Mouse (Mus musculus) regulatory T cell (primary cell): ENCODE results near the gene Ccdc84.
"Not testable (repeated sequence)": the region's sequence is repeated elsewhere in the genome, so short reads cannot be mapped to it uniquely, and the experiment has no call there.

ENCODE experiments used
- in situ Hi-C: fragments of 300-600 bp; cut with MboI, MseI; formaldehyde crosslinking; loops from one replicate; pipeline ENCODE4 v1.15.1; 2025; ENCODE audit warnings: high pct_unique_total_duplicates

Gene Ccdc84

DNA sequence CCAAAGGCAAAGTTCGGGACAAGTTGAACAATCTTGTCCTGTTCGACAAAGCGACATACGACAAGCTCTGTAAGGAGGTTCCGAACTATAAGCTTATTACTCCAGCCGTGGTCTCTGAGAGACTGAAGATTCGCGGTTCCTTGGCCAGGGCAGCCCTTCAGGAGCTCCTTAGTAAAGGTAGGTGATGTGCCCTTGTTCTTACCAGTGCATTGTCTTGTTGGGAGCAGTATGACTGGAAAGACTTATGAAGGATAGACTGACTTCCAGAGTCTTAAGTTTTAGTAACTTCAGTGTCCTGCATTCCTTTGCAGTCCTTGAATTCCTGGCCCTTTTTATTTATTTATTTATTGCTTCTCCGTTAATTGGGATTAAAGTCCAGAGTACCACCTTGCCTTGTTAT is 9.7 kb downstream of the Ccdc84 start:
- in situ Hi-C loops = not testable (repeated sequence)

GRCm38 (mm10) chr9:44407752-44408097 is 10.6 kb downstream of the Ccdc84 start:
- in situ Hi-C loops = no loop called here

- in situ Hi-C loops = no loop called here
These were observed 11.2 kb downstream of the Ccdc84 start, which contains the start of the genes Rps25 and Trappc4 for GRCm38 (mm10) chr9:44406906-44407751. TSS of gene Rps25 (plus strand) at chr9:44407139. TSS of gene Trappc4 (minus strand) at chr9:44407600.

- in situ Hi-C loops = no loop called here
These were observed 13.4 kb downstream of the Ccdc84 start for GRCm38 (mm10) chr9:44405011-44405410.

DNA sequence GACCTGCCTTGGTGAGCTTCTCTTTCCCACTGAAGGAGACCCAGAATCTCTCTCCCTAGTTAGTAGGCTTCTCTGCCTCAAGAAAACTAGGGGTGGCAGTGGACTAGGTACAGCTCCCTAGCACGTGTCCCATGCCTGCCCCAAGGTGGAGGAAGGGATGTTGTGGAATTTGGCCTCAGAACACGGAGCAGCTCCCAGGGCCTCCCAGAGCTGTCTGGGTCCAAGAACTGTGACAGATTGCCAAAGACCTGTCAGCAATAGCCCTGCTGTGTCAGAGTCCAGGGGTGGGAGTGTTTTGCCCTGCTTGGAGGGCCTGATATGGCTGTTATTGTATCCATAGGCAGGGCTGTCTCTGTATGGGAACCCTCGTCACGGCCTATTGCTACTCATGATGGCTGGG is 17.3 kb downstream of the Ccdc84 start:
- in situ Hi-C loops = no loop called here

DNA sequence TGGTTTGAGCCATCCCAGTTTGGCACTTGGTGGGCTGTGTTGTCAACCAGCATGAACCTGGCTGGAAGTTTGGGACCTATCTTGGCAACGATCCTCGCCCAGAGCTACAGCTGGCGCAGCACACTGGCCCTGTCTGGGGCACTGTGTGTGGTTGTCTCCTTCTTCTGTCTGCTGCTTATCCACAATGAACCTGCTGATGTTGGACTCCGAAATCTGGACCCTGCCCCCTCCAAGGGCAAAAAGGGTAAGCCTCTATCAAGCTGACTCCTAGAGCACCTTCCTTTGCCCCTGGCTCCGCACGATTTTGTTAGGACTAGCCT is 18.6 kb downstream of the Ccdc84 start:
- in situ Hi-C loops = no loop called here

DNA sequence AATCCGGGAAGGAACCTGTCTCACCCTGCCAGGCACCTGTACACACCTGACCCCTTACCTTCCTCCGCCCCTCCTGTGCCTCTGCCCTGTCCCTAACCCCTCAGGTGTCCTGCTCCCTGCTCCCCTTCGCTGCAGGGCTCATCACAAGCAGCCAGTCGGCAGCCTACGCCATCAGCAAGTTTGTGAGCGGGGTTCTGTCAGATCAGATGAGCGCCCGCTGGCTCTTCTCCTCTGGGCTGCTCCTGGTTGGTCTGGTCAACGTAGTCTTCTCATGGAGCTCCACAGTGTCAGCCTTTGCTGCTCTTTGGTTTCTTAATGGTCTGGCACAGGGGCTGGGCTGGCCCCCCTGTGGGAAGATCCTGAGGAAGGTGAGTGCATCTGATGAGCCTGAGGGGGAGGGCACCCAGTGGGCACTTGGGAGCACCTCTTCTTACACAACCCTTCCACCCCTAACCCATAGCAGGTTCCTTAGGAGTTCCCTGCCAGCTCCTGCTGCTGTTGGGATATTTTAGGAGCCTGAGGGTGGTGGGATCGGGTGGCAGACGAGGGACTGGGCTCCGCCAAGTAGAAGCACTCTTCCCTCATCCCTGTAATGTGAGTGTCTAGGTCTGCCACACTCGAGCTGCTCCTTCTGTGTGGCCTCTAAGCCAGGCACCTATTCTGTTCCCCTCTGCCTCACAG is 19.1 kb downstream of the Ccdc84 start:
- in situ Hi-C loops = no loop called here

DNA sequence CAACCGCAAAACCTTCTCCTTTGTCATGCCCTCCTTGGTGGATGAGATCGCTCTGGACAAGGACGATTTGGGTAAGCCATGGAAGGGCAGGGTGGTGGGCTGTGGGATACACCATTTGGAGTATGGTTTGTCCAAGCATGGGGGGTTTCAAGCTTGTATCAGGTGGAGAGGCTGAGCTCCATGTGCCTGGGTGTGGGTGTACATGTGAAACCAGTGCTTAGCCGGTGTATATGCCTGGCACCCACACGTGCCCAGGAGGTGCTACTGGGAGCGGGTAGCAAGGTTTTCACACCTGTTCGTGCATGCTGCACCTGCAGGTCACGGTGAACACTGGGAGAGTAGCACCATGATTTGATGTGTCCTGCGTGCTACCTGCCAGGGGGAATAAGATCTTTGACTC is 19.8 kb downstream of the Ccdc84 start:
- in situ Hi-C loops = no loop called here

DNA sequence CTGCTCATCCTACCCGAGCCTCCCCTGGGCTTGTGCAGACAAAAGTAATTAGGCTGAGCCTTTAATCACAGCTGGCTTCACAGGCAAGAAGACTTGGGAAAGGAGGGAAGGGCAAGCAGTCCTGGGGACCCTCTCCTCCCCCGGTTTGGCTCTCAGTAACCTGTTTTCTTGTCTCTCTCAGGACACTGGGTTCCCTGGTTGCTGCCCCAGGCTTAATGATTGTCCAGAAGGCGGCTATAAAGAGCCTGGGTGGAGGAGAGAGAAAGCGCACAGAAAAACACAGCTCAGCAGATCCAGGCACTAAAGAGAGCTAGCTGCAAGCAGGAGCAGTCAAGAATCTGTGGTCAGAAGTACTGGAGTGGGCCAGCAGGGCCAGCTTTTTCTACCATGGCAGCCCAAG is 20.3 kb downstream of the Ccdc84 start:
- in situ Hi-C loops = no loop called here

- in situ Hi-C loops = no loop called here
These were observed 21.5 kb downstream of the Ccdc84 start, which contains the start of gene Slc37a4 for GRCm38 (mm10) chr9:44396684-44397411. TSS of gene Slc37a4 (plus strand) at chr9:44396852.

- in situ Hi-C loops = no loop called here
These were observed 26.9 kb downstream of the Ccdc84 start for GRCm38 (mm10) chr9:44391466-44391865.

DNA sequence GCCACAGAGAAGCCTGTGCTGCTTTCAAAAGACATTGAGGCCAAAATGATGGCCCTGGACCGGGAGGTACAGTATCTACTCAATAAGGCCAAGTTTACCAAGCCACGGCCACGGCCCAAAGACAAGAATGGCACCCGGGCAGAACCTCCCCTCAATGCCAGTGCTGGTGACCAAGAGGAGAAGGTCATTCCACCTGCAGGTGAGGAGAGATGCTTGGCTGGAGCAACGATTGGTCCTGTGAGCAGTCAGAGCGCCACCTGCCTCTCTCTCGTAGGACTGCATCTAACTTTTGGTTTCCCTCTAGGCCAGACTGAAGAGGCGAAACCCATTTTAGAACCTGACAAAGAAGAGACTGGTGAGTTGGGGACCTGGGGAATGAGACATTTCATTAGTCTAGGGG is 29.1 kb downstream of the Ccdc84 start:
- in situ Hi-C loops = no loop called here

GRCm38 (mm10) chr9:44387221-44387620 is 31.1 kb downstream of the Ccdc84 start:
- in situ Hi-C loops = no loop called here

DNA sequence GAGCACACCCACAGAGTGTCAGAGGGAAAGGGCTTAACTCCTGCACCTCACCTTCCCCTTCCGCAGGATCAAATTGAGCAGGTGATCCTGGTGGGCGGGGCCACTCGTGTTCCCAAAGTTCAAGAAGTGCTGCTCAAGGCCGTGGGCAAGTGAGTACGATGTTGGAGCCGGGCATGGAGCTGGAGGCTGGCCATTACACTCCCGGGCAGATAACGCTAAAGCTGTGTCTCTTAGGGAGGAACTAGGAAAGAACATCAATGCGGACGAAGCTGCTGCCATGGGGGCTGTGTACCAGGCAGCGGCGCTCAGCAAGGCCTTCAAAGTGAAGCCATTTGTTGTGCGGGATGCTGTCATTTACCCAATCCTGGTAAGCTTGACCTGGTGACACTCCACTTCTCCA is 33.8 kb downstream of the Ccdc84 start:
- in situ Hi-C loops = loop anchor here (5.0 kb wide), 1 partner anchor 47 kb away; no protein-coding TSS in a partner anchor

- in situ Hi-C loops = loop anchor here (5.0 kb wide), 1 partner anchor 43 kb away; no protein-coding TSS in a partner anchor
These were observed 38.5 kb downstream of the Ccdc84 start for GRCm38 (mm10) chr9:44379862-44380261.

- in situ Hi-C loops = no loop called here
These were observed 39.1 kb downstream of the Ccdc84 start, which contains the start of gene Hyou1 for GRCm38 (mm10) chr9:44379054-44379834. TSS of gene Hyou1 (plus strand) at chr9:44379490.

- in situ Hi-C loops = no loop called here
These were observed 40.1 kb downstream of the Ccdc84 start for GRCm38 (mm10) chr9:44378153-44378730.

DNA sequence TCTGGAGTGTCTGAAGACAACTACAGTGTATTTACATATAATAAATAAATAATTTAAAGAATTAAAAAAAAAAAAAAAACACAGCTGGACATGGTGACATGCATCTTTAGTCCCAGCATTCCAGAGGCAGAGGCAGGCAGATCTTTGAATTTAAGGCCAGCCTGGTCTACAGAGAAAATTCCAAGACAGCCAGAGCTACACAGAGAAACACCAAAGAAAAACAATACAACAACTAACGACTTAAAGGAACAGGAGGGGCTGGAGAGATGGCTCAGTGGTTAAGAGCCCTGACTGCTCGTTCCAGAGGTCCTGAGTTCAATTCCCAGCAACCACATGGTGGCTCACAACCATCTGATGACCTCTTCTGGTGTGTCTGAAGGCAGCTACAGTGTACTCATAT is 41.0 kb downstream of the Ccdc84 start:
- in situ Hi-C loops = not testable (repeated sequence)

DNA sequence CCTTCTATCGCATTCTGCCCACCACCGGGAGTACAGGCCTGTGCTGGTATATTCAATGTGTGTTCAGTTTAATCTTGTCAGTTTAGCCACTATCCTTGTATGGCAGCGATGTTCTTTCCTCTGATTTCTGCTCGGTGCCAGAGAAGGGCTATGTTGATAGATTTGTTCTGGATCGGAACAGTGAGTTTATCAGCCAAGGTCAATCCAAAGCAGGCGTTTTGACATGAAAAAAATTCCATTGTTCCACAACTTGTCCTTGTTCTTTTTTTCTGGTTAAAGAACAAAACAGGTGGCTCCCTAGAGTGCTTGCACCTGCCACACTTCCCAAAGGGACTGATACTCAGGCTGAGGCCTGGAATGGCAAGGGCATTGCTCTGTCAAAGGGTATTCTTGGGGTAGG is 42.2 kb downstream of the Ccdc84 start:
- in situ Hi-C loops = no loop called here

- in situ Hi-C loops = no loop called here
These were observed 45.0 kb downstream of the Ccdc84 start for GRCm38 (mm10) chr9:44373386-44373785.

GRCm38 (mm10) chr9:44364480-44364879 is 53.9 kb downstream of the Ccdc84 start:
- in situ Hi-C loops = no loop called here
